Mouse (Mus musculus) CH12.LX (cell line): ENCODE data around the gene Slbp. TPM values are rescaled to one million over a fixed set of nuclear protein-coding genes. Genes with fewer than 3 reads are reported as not detected.

Experiments
- DNase-seq: peaks from one replicate; pipeline ENCODE4 v3.0.0-alpha.2; 2013; ENCODE audit errors: extremely low read depth
- H3K27ac ChIP-seq: 2 replicates; pipeline ENCODE4 v1.5.1; 2012; ENCODE audit warnings: low read depth, mild to moderate bottlenecking, control low read depth, moderate library complexity; ENCODE audit not compliant: insufficient read depth
- H3K27me3 ChIP-seq: replicated peaks from 2 replicates; pipeline ENCODE3; 2012; ENCODE audit warnings: inconsistent platforms
- H3K36me3 ChIP-seq, 2 experiments: replicated peaks in 1 of 2; 2 replicates each; pipeline versions ENCODE3 to v1.6.1; 2012; ENCODE audit warnings: inconsistent platforms in 1 of 2, low read length in 1 of 2, mild to moderate bottlenecking in 1 of 2, mixed read lengths in 1 of 2, moderate library complexity in 1 of 2; ENCODE audit not compliant: control insufficient read depth in 1 of 2, insufficient read depth in 1 of 2
- H3K4me1 ChIP-seq, 2 experiments: 2 replicates each; pipeline ENCODE4 v1.6.1; 2012; ENCODE audit warnings: inconsistent platforms in 1 of 2, moderate library complexity in 1 of 2; ENCODE audit not compliant: insufficient read depth in 2 of 2, control insufficient read depth in 1 of 2
- H3K4me2 ChIP-seq: 2 replicates; pipeline ENCODE4 v1.6.1; 2012; ENCODE audit warnings: low read depth, mild to moderate bottlenecking, control low read depth; ENCODE audit not compliant: poor library complexity, insufficient read depth, severe bottlenecking
- H3K4me3 ChIP-seq, 3 experiments: fragments of 150-350 bp in 1 of 3; sonication (generic) in 1 of 3; replicated peaks in 1 of 3; 2 replicates each; pipeline versions ENCODE3 to v1.5.1; 2011 to 2012; ENCODE audit warnings: low read depth in 2 of 3, low read length in 2 of 3, mild to moderate bottlenecking in 2 of 3, moderate library complexity in 2 of 3, control low read depth in 1 of 3, improper control_type of control experiment in 1 of 3, inconsistent platforms in 1 of 3, mixed read lengths in 1 of 3; ENCODE audit not compliant: poor library complexity in 1 of 3
- H3K79me2 ChIP-seq: replicated peaks from 2 replicates; pipeline ENCODE4 v1.6.1; 2012; ENCODE audit warnings: mild to moderate bottlenecking, moderate library complexity; ENCODE audit not compliant: control insufficient read depth, poor library complexity, insufficient read depth, severe bottlenecking; ENCODE audit errors: extremely low read depth
- H3K9ac ChIP-seq: 2 replicates; pipeline ENCODE4 v1.6.1; 2012; ENCODE audit warnings: low read depth, mild to moderate bottlenecking, control low read depth, moderate library complexity; ENCODE audit not compliant: insufficient read depth
- H3K9me3 ChIP-seq: replicated peaks from 2 replicates; pipeline ENCODE3; 2012; ENCODE audit warnings: low read length, inconsistent platforms, mixed read lengths
- CHD1 ChIP-seq: IDR thresholded peaks from 2 replicates; pipeline ENCODE4 v1.6.1; 2012; ENCODE audit warnings: low read depth, low read length, improper control_type of control experiment, inconsistent platforms
- CHD2 ChIP-seq: IDR thresholded peaks from 2 replicates; pipeline ENCODE4 v1.6.1; 2011; ENCODE audit warnings: low read length, improper control_type of control experiment
- CTCF ChIP-seq, 2 experiments: IDR thresholded peaks in 1 of 2; conservative IDR thresholded peaks in 1 of 2; 2 replicates each; pipeline ENCODE4 v1.5.1; 2011 to 2012; ENCODE audit warnings: low read depth in 2 of 2, low read length in 2 of 2, improper control_type of control experiment in 1 of 2, inconsistent platforms in 1 of 2, mild to moderate bottlenecking in 1 of 2, moderate library complexity in 1 of 2
- E2F4 ChIP-seq: IDR thresholded peaks from 2 replicates; pipeline ENCODE4 v1.6.1; 2011; ENCODE audit warnings: low read depth, low read length, improper control_type of control experiment; ENCODE audit not compliant: insufficient replicate concordance
- ETS1 ChIP-seq: conservative IDR thresholded peaks from 2 replicates; pipeline ENCODE4 v1.6.1; 2012; ENCODE audit warnings: low read depth, mild to moderate bottlenecking, inconsistent platforms, low read length, improper control_type of control experiment, moderate library complexity
- GABPA ChIP-seq: IDR thresholded peaks from 2 replicates; pipeline ENCODE4 v1.6.1; 2012; ENCODE audit warnings: low read depth, low read length, improper control_type of control experiment, inconsistent platforms; ENCODE audit not compliant: insufficient replicate concordance
- JUN ChIP-seq: IDR thresholded peaks from 2 replicates; pipeline ENCODE4 v1.6.1; 2011; ENCODE audit warnings: low read depth, mild to moderate bottlenecking, low read length, improper control_type of control experiment, moderate library complexity; ENCODE audit not compliant: insufficient read depth
- JUND ChIP-seq: conservative IDR thresholded peaks from 2 replicates; pipeline ENCODE4 v1.6.1; 2011; ENCODE audit warnings: low read depth, low read length, improper control_type of control experiment
- KAT2A ChIP-seq: IDR thresholded peaks from 2 replicates; pipeline ENCODE4 v1.6.1; 2012; ENCODE audit warnings: low read length, improper control_type of control experiment, inconsistent platforms; ENCODE audit not compliant: insufficient replicate concordance
- MAX ChIP-seq: IDR thresholded peaks from 2 replicates; pipeline ENCODE4 v1.6.1; 2011; ENCODE audit warnings: low read length, improper control_type of control experiment
- MAZ ChIP-seq: IDR thresholded peaks from 2 replicates; pipeline ENCODE4 v1.6.1; 2012; ENCODE audit warnings: low read depth, mild to moderate bottlenecking, inconsistent platforms, low read length, improper control_type of control experiment, moderate library complexity
- MEF2A ChIP-seq: IDR thresholded peaks from 2 replicates; pipeline ENCODE4 v1.6.1; 2014; ENCODE audit warnings: low read depth, mild to moderate bottlenecking, inconsistent platforms, low read length, improper control_type of control experiment, borderline replicate concordance
- MXI1 ChIP-seq: IDR thresholded peaks from 2 replicates; pipeline ENCODE4 v1.6.1; 2011; ENCODE audit warnings: mild to moderate bottlenecking, low read depth, low read length, improper control_type of control experiment
- MYC ChIP-seq: IDR thresholded peaks from 2 replicates; pipeline ENCODE4 v1.6.1; 2011; ENCODE audit warnings: low read depth, mild to moderate bottlenecking, improper control_type of control experiment, low read length
- NELFE ChIP-seq: IDR thresholded peaks from 2 replicates; pipeline ENCODE4 v1.6.1; 2011; ENCODE audit warnings: low read depth, low read length, improper control_type of control experiment
- NRF1 ChIP-seq: IDR thresholded peaks from 2 replicates; pipeline ENCODE4 v1.6.1; 2014; ENCODE audit warnings: low read depth, mild to moderate bottlenecking, inconsistent platforms, low read length, improper control_type of control experiment, moderate library complexity
- PAX5 ChIP-seq: IDR thresholded peaks from 2 replicates; pipeline ENCODE4 v1.6.1; 2012; ENCODE audit warnings: low read length, inconsistent platforms, mixed read lengths
- POLR2AphosphoS2 ChIP-seq: IDR thresholded peaks from 2 replicates; pipeline ENCODE4 v1.6.1; 2011; ENCODE audit warnings: low read depth, low read length, improper control_type of control experiment
- SIN3A ChIP-seq: IDR thresholded peaks from 2 replicates; pipeline ENCODE4 v1.6.1; 2012; ENCODE audit warnings: low read length, improper control_type of control experiment, inconsistent platforms
- UBTF ChIP-seq: IDR thresholded peaks from 2 replicates; pipeline ENCODE4 v1.6.1; 2012; ENCODE audit warnings: low read depth, mild to moderate bottlenecking, inconsistent platforms, low read length, improper control_type of control experiment, moderate library complexity
- ZC3H11A ChIP-seq: IDR thresholded peaks from 2 replicates; pipeline ENCODE4 v1.6.1; 2012; ENCODE audit warnings: low read depth, mild to moderate bottlenecking, inconsistent platforms, low read length, improper control_type of control experiment
- ZKSCAN1 ChIP-seq: IDR thresholded peaks from 2 replicates; pipeline ENCODE4 v1.6.1; 2012; ENCODE audit warnings: low read depth, inconsistent platforms, low read length, improper control_type of control experiment, borderline replicate concordance
- dilution Hi-C: fragments of 300-500 bp; cut with MboI; formaldehyde crosslinking; loops from 2 replicates; pipeline ENCODE4 v1.14.3; 2020; ENCODE audit warnings: low sequenced_read_pairs; ENCODE audit not compliant: extremely low pct_unique_long_range_greater_than_20kb, extremely low pct_ligation_motif_present
- in situ Hi-C: fragments of 300-500 bp; cut with MboI; formaldehyde crosslinking; loops from 3 replicates; pipeline ENCODE4 v1.14.3; 2019; ENCODE audit warnings: low sequenced_read_pairs, low pct_ligation_motif_present, low pct_unique_long_range_greater_than_20kb, mixed read lengths
- polyA plus RNA-seq: library from polyadenylated mRNA; unstranded; fragments of >175 nt; gene quantifications from 2 replicates; pipeline ENCODE4 v1.2.1, GENCODE M21; 2012; ENCODE audit warnings: low read depth; ENCODE audit not compliant: insufficient read length
- total RNA-seq, 2 experiments: library from RNA; depleted of rRNA; stranded (reverse); fragments of 300-350 nt in 1 of 2; fragments of >200 nt in 1 of 2; gene quantifications; 2 replicates each; pipeline ENCODE4 v1.2.3; 2012 to 2014

Slbp gene
- total and polyA plus RNA-seq, 3 experiments: 85.4 to 263 (median 117) TPM

- no peaks in the 10 kb centered on the region for H3K9me3 ChIP-seq
- TF ChIP-seq MEF2A (no peak), CHD2 (no peak), GABPA (no peak), PAX5 (no peak), E2F4 (no peak), POLR2AphosphoS2 (no peak), ZC3H11A (no peak), ETS1 (no peak)
- TF ChIP-seq, all 38 proteins: peak for 0
- H3K79me2 ChIP-seq: no peaks in the 10 kb centered on the region
- H3K9ac ChIP-seq: no peak overlapping the region
- H3K27me3 ChIP-seq: peaks cover 89% of the 10 kb centered on the region
- dilution Hi-C loops: no loop called here
- no peak overlapping the region for H3K4me3 ChIP-seq
- no peak overlapping the region for H3K4me2 ChIP-seq
- H3K4me1 ChIP-seq: peaks cover 0 to 3% of the 10 kb centered on the region in 2 experiments; a peak in 1 of 4 replicates
- H3K36me3 ChIP-seq: no peaks in the 10 kb centered on the region
- no peak for DNase-seq
- no peak overlapping the region for H3K27ac ChIP-seq
- in situ Hi-C loops: no loop called here
Observed at GRCm38 (mm10) chr5:33701832-33702231, 49.5 kb upstream of the Slbp start.

- H3K9me3 ChIP-seq: no peaks in the 10 kb centered on the region
- no peak overlapping the region for H3K4me3 ChIP-seq
- peaks cover 9 to 16% of the 10 kb centered on the region in 2 experiments for H3K4me1 ChIP-seq
- H3K79me2 ChIP-seq: no peaks in the 10 kb centered on the region
- no peaks in the 10 kb centered on the region for H3K36me3 ChIP-seq
- no peak overlapping the region for H3K9ac ChIP-seq
- dilution Hi-C loops: no loop called here
- no peak overlapping the region for H3K4me2 ChIP-seq
- in situ Hi-C loops: no loop called here
- TF ChIP-seq NELFE: no peak
- TF ChIP-seq MAZ: no peak
- TF ChIP-seq CHD2: no peak
- TF ChIP-seq ETS1: no peak
- no peak for TF ChIP-seq UBTF
- no peak for TF ChIP-seq CTCF (conservative IDR thresholded peaks at IDR 0.05 in 1 of 2, IDR thresholded peaks at IDR 0.05 in 1 of 2; ENCODE audit: low read depth in 2 of 2, low read length in 2 of 2)
- TF ChIP-seq ZKSCAN1: no peak
- no peak for TF ChIP-seq CHD1
- no peak for TF ChIP-seq JUN
- no peak for TF ChIP-seq MEF2A
- no peak for TF ChIP-seq MXI1
- TF ChIP-seq SIN3A: no peak
- TF ChIP-seq MYC: no peak
- no peak for TF ChIP-seq NRF1
- TF ChIP-seq MAX: no peak
- no peak for TF ChIP-seq GABPA
- no peak for TF ChIP-seq JUND
- no peak for TF ChIP-seq KAT2A
- H3K27me3 ChIP-seq: peaks cover 85% of the 10 kb centered on the region
- DNase-seq: no peak
- H3K27ac ChIP-seq: no peak overlapping the region
Observed at GRCm38 (mm10) chr5:33700010-33700409, 47.6 kb upstream of the Slbp start.
